Mouse (Mus musculus): ENCODE results near the gene Gm21958.

DNA sequence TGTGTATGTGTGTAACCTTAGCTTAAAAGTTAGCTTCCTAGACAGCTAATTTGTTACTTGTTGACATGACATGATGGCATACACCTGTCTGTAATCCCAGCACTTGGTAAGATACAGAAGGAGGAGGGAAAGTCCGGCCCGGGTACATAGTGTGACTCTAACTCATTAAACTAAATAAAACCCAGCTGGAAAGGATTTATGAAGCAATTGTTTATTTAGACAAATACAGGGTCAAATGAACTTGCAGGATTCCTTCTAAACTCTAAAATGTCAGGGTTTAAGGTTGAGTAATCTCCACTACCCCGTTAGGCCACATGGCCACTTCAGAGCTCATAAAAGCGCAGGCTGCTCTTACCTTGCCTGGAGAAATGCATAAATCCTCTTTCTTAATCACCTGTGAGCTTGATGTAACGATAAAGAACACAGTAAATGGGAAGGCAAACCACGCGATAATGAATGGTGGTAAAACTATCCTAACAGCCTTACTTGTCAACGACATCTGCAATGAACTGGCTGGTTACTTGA is 17.5 kb upstream of the Gm21958 start:
- TF ChIP-seq CTCF (IDR thresholded peaks at IDR 0.05; ENCODE audit: low read depth) (no peak), EP300 (IDR thresholded peaks at IDR 0.05; ENCODE audit: low read depth) (no peak)

All from heart, postnatal 0 days (tissue).